Mouse (Mus musculus): ENCODE results near the gene Mylk3. TPM values are rescaled to one million over a fixed set of nuclear protein-coding genes. Genes with fewer than 3 reads are reported as not detected.
A peak's percentile ranks its signal among the peaks of the same experiment; 100 is the strongest.

Mylk3 gene
- total and polyA plus RNA-seq, 2 experiments from 2014 or later, result 340 to 398 TPM

DNA sequence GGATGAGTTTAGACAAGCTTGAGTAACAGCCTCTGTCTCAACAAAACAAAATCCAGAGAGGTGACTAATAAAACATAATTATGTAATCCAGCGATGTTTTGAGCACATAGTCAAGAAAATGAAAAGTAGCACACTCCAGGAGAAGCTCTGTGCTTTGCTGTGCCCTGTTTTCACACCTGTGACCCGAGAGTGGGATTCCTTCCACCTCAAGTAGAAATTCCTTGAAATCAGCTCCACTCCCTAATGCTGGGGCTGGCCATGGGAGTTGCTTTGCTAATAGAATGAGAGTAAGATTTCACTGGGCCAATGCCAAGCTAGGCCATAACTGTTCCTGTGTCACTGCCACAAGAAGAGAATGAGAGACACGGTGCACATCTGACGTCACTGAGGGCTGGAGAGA lies 48.5 kb downstream of the Mylk3 start:
- ATAC-seq (ENCODE audit: insufficient read depth, low read depth), result no peak
- Histone ChIP-seq H3K4me2 (ENCODE audit: low read depth, low read length) (no peak overlapping the region), H3K4me1 (ENCODE audit: control insufficient read depth, insufficient read depth) (no peaks in the 10 kb centered on the region), H3K9me3 (replicated peaks; ENCODE audit: control insufficient read depth, low read length) (no peaks in the 10 kb centered on the region), H3K27me3 (ENCODE audit: control insufficient read depth, insufficient read depth, low read length) (no peaks in the 10 kb centered on the region), H3K36me3 (replicated peaks; ENCODE audit: control insufficient read depth, insufficient read depth, low read length) (peaks cover 70% of the 10 kb centered on the region), H3K27ac (ENCODE audit: low read depth) (no peak overlapping the region), H3K4me3 (ENCODE audit: low read depth, low read length) (no peak overlapping the region), H3K9ac (replicated peaks; ENCODE audit: low read depth, low read length) (no peak overlapping the region)
- 57% methylated on average over 4 of the region's 4 CpGs for WGBS
- no peak for DNase-seq (ENCODE audit: low spot score)
- no peak for TF ChIP-seq EP300 (IDR thresholded peaks at IDR 0.05; ENCODE audit: low read depth)
- TF ChIP-seq CTCF (IDR thresholded peaks at IDR 0.05; ENCODE audit: low read depth), result no peak

DNA sequence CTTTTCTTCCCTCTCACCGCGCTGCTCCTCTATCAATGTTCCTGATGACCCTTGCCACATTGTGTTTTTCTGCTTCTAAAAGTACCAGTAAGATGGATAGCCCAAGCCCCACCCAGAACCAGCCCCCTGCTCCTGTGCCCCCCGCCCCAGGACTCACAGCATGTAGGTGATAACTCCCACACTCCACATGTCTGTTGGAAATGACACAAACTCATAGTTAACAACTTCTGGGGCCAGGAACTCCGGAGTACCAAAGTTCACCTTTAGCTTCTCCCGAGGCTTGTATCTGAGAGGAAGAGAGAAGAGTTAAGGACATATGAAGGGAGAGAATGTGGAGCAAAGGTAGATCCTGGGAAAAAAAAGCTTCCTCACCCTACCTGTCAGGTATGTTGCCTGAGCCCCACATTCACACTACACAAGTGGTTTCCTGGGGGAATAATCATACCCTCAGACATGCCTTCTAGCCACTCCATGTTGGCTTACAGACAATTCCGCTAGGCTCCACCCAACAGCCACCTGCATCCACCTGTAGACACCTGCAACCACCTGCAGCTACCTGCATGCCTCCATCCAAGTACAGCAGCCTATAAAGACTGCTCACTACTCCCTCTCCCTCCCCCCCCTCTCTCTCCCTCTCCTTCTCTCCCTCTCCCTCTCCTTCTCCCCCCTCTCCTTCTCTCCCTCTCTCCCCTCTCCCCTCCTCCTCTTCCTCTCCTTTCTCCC lies 49.8 kb downstream of the Mylk3 start:
- TF ChIP-seq CTCF (IDR thresholded peaks at IDR 0.05; ENCODE audit: low read depth), result no peak
- no peak for TF ChIP-seq EP300 (IDR thresholded peaks at IDR 0.05; ENCODE audit: low read depth)
- Histone ChIP-seq H3K27me3 (ENCODE audit: control insufficient read depth, insufficient read depth, low read length) (no peaks in the 10 kb centered on the region), H3K9me3 (replicated peaks; ENCODE audit: control insufficient read depth, low read length) (no peaks in the 10 kb centered on the region), H3K4me3 (ENCODE audit: low read depth, low read length) (no peak overlapping the region), H3K27ac (ENCODE audit: low read depth) (no peak overlapping the region), H3K4me1 (ENCODE audit: control insufficient read depth, insufficient read depth) (no peaks in the 10 kb centered on the region), H3K9ac (replicated peaks; ENCODE audit: low read depth, low read length) (no peak overlapping the region), H3K36me3 (replicated peaks; ENCODE audit: control insufficient read depth, insufficient read depth, low read length) (peaks cover 68% of the 10 kb centered on the region), H3K4me2 (ENCODE audit: low read depth, low read length) (no peak overlapping the region)
- ATAC-seq (ENCODE audit: insufficient read depth, low read depth) (no peak), DNase-seq (ENCODE audit: low spot score) (no peak)
- 74% methylated on average over 6 of the region's 6 CpGs for WGBS

DNA sequence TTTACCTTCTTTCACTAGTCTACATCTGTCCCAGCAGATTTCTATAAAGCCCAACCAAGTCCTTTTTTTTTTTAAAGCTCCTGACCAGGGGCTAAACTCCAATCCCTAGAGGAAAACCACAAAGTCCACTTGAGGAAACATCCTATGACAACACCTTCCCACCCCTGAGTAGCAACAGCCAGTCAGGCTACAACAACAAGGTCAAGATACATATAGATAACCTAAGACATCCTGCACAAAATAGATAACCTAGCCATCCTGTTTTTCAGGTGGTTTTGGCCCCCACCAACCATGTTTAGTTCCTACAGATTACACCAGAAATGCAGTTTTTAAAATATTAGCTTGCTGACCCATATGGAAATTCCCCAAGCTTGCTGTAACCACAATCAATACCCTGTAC lies 51.0 kb downstream of the Mylk3 start:
- Histone ChIP-seq H3K4me2 (ENCODE audit: low read depth, low read length) (no peak overlapping the region), H3K9me3 (replicated peaks; ENCODE audit: control insufficient read depth, low read length) (no peaks in the 10 kb centered on the region), H3K9ac (replicated peaks; ENCODE audit: low read depth, low read length) (no peak overlapping the region), H3K4me1 (ENCODE audit: control insufficient read depth, insufficient read depth) (no peaks in the 10 kb centered on the region), H3K27ac (ENCODE audit: low read depth) (no peak overlapping the region), H3K27me3 (ENCODE audit: control insufficient read depth, insufficient read depth, low read length) (no peaks in the 10 kb centered on the region), H3K4me3 (ENCODE audit: low read depth, low read length) (no peak overlapping the region), H3K36me3 (replicated peaks; ENCODE audit: control insufficient read depth, insufficient read depth, low read length) (peaks cover 69% of the 10 kb centered on the region)
- ATAC-seq (ENCODE audit: insufficient read depth, low read depth) (no peak), DNase-seq (ENCODE audit: low spot score) (no peak)
- TF ChIP-seq EP300 (IDR thresholded peaks at IDR 0.05; ENCODE audit: low read depth) (no peak), CTCF (IDR thresholded peaks at IDR 0.05; ENCODE audit: low read depth) (no peak)

DNA sequence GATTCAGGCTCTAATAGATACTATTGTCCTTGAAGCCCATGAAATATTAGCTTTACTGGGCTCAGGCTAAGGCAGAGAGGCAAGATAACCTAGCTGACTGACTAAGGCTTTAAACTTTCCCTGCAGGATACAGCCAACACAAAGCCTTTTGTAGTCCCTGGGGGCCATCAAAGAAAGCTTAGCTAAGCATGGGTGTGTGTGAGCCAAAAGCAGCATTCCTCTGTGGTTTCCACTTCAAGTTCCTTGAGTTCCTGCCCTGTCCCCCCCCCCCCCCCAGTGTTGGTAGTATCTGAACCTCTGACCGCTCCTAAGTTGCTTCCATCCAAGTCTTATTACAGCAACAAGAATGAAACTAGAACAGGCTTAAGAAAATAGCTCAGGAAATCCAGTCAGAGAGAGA lies 56.6 kb downstream of the Mylk3 start:
- ATAC-seq (ENCODE audit: insufficient read depth, low read depth) (peak; percentile 41; the same call in 1 of the 2 replicates), DNase-seq (ENCODE audit: low spot score) (peak; percentile 34)
- no peak overlapping the region for H3K4me2 ChIP-seq (ENCODE audit: low read depth, low read length)
- 0 out of 2 replicates have a peak, but pooled peaks have one; percentile 26 for TF ChIP-seq EP300 (IDR thresholded peaks at IDR 0.05; ENCODE audit: low read depth)
- no peak for TF ChIP-seq CTCF (IDR thresholded peaks at IDR 0.05; ENCODE audit: low read depth)
- H3K27me3 ChIP-seq (ENCODE audit: control insufficient read depth, insufficient read depth, low read length), result no peaks in the 10 kb centered on the region
- no peak overlapping the region for H3K9ac ChIP-seq (replicated peaks; ENCODE audit: low read depth, low read length)
- no peak overlapping the region for H3K4me3 ChIP-seq (ENCODE audit: low read depth, low read length)
- peaks cover 71% of the 10 kb centered on the region for H3K36me3 ChIP-seq (replicated peaks; ENCODE audit: control insufficient read depth, insufficient read depth, low read length)
- WGBS, result 43% methylated on average over 1 of the region's 1 CpGs
- H3K9me3 ChIP-seq (replicated peaks; ENCODE audit: control insufficient read depth, low read length), result no peaks in the 10 kb centered on the region
- H3K4me1 ChIP-seq (ENCODE audit: control insufficient read depth, insufficient read depth), result no peaks in the 10 kb centered on the region
- no peak overlapping the region for H3K27ac ChIP-seq (ENCODE audit: low read depth)

DNA sequence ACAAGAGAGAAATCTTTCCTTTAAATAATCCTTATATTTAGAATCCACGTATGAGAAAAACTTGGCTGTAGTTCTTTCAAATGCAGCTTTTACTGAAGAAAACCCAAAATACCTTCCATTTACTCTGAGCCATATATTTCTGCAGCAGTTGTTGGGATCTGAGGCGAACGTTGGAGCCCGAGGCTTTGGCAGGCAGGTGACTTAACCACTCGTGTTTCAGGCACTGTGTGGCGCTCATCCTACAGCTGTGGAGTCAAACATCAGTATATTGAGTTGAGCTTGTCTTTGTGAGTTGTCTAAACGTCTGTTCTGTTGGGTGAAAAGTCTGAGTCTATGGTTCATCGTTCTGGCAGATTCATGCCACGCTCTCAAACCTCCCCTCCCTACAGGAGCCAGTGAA lies 59.1 kb downstream of the Mylk3 start:
- DNase-seq (ENCODE audit: low spot score) (no peak), ATAC-seq (ENCODE audit: insufficient read depth, low read depth) (no peak)
- TF ChIP-seq CTCF (IDR thresholded peaks at IDR 0.05; ENCODE audit: low read depth), result no peak
- TF ChIP-seq EP300 (IDR thresholded peaks at IDR 0.05; ENCODE audit: low read depth), result no peak
- Histone ChIP-seq H3K27ac (ENCODE audit: low read depth) (no peak overlapping the region), H3K9me3 (replicated peaks; ENCODE audit: control insufficient read depth, low read length) (no peaks in the 10 kb centered on the region), H3K9ac (replicated peaks; ENCODE audit: low read depth, low read length) (no peak overlapping the region), H3K4me2 (ENCODE audit: low read depth, low read length) (no peak overlapping the region), H3K36me3 (replicated peaks; ENCODE audit: control insufficient read depth, insufficient read depth, low read length) (peaks cover 73% of the 10 kb centered on the region), H3K4me1 (ENCODE audit: control insufficient read depth, insufficient read depth) (no peaks in the 10 kb centered on the region), H3K4me3 (ENCODE audit: low read depth, low read length) (no peak overlapping the region), H3K27me3 (ENCODE audit: control insufficient read depth, insufficient read depth, low read length) (no peaks in the 10 kb centered on the region)
- 76% methylated on average over 9 of the region's 9 CpGs for WGBS

DNA sequence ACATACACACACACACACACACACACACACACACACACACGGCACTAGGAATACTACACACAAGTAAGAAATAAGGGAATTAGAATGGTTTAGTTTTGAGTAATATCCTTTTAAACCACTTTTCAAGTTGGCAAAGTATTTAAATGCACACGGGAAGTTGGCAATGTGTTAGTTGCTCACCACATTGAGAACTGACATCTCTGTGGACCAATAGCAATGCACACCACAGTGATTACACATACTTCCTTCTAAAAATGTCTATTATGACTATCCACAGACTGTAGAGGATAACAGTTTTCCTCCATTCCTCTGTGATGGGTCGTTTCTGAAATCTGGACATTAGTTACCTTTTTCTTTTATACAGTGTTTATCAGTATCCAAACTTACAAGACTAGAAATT lies 63.1 kb downstream of the Mylk3 start:
- Histone ChIP-seq H3K27ac (ENCODE audit: low read depth) (no peak overlapping the region), H3K27me3 (ENCODE audit: control insufficient read depth, insufficient read depth, low read length) (no peaks in the 10 kb centered on the region), H3K9ac (replicated peaks; ENCODE audit: low read depth, low read length) (no peak overlapping the region), H3K36me3 (replicated peaks; ENCODE audit: control insufficient read depth, insufficient read depth, low read length) (peaks cover 52% of the 10 kb centered on the region), H3K4me2 (ENCODE audit: low read depth, low read length) (no peak overlapping the region), H3K9me3 (replicated peaks; ENCODE audit: control insufficient read depth, low read length) (no peaks in the 10 kb centered on the region), H3K4me1 (ENCODE audit: control insufficient read depth, insufficient read depth) (peaks cover 3% of the 10 kb centered on the region; the same call in 1 of the 2 replicates), H3K4me3 (ENCODE audit: low read depth, low read length) (no peak overlapping the region)
- DNase-seq (ENCODE audit: low spot score) (no peak), ATAC-seq (ENCODE audit: insufficient read depth, low read depth) (no peak)
- 73% methylated on average over 3 of the region's 3 CpGs for WGBS
- TF ChIP-seq CTCF (IDR thresholded peaks at IDR 0.05; ENCODE audit: low read depth) (no peak), EP300 (IDR thresholded peaks at IDR 0.05; ENCODE audit: low read depth) (no peak)

Measured in heart, postnatal 0 days (tissue).